Mouse (Mus musculus): ENCODE results near the gene Arpc4. TPM values are rescaled to one million over a fixed set of nuclear protein-coding genes. Genes with fewer than 3 reads are reported as not detected.

Gene Arpc4
- total and polyA plus RNA-seq, 3 experiments = 231 to 375 TPM; not detected in 1

GRCm38 (mm10) chr6:113393951-113394350 lies 16.0 kb downstream of the Arpc4 start:
- H3K9me3 ChIP-seq (replicated peaks; ENCODE audit: insufficient read depth, low read length) = no peaks in the 10 kb centered on the region
- H3K27ac ChIP-seq (ENCODE audit: control insufficient read depth, low read depth, low read length) = no peak overlapping the region
- TF ChIP-seq CTCF (IDR thresholded peaks at IDR 0.05 in 2 of 3, conservative IDR thresholded peaks at IDR 0.05 in 1 of 3; ENCODE audit: control insufficient read depth in 1 of 3, insufficient read depth in 1 of 3, low read depth in 2 of 3, low read length in 3 of 3, poor library complexity in 1 of 3, severe bottlenecking in 1 of 3) (no peak), MYB (IDR thresholded peaks at IDR 0.05; ENCODE audit: low read depth, low read length) (no peak), POLR2AphosphoS5 (IDR thresholded peaks at IDR 0.05; ENCODE audit: borderline replicate concordance, low read depth, low read length) (no peak), TAL1 (IDR thresholded peaks at IDR 0.05; ENCODE audit: low read length) (no peak), ZC3H11A (IDR thresholded peaks at IDR 0.05; ENCODE audit: low read depth, low read length) (no peak), BHLHE40 (IDR thresholded peaks at IDR 0.05; ENCODE audit: borderline replicate concordance, low read depth, low read length) (no peak), ZKSCAN1 (IDR thresholded peaks at IDR 0.05; ENCODE audit: low read depth, low read length) (no peak), TCF12 (IDR thresholded peaks at IDR 0.05; ENCODE audit: low read depth, low read length) (no peak), POLR2A (IDR thresholded peaks at IDR 0.05; ENCODE audit: control insufficient read depth in 1 of 2, insufficient read depth in 1 of 2, low read depth in 1 of 2, low read length in 2 of 2, poor library complexity in 1 of 2) (no peak), TBP (IDR thresholded peaks at IDR 0.05; ENCODE audit: low read depth, low read length) (no peak), MYC (IDR thresholded peaks at IDR 0.05; ENCODE audit: low read depth, low read length) (no peak)
- H3K4me1 ChIP-seq (ENCODE audit: control insufficient read depth in 1 of 2, insufficient read depth in 2 of 2, low read length in 2 of 2) = no peaks in the 10 kb centered on the region
- no peak for DNase-seq (ENCODE audit: low read depth, low spot score)
- peaks cover 0 to 7% of the 10 kb centered on the region in 2 experiments; a peak in 2 of 4 replicates for H3K36me3 ChIP-seq (ENCODE audit: control insufficient read depth in 1 of 2, insufficient read depth in 2 of 2, low read length in 2 of 2)
- no peak overlapping the region for H3K9ac ChIP-seq (ENCODE audit: control insufficient read depth, low read depth, low read length, poor library complexity, severe bottlenecking)
- no peaks in the 10 kb centered on the region for H3K79me2 ChIP-seq (ENCODE audit: control insufficient read depth, insufficient read depth, low read length, poor library complexity)
- H3K27me3 ChIP-seq (ENCODE audit: control insufficient read depth in 1 of 2, insufficient read depth in 2 of 2, low read length in 2 of 2) = no peaks in the 10 kb centered on the region
- H3K4me3 ChIP-seq (ENCODE audit: control insufficient read depth in 1 of 2, insufficient read depth in 1 of 2, low read depth in 2 of 2, low read length in 2 of 2) = no peak overlapping the region

- H3K4me3 ChIP-seq (ENCODE audit: control insufficient read depth in 1 of 2, insufficient read depth in 1 of 2, low read depth in 2 of 2, low read length in 2 of 2) = no peak overlapping the region
- H3K9me3 ChIP-seq (replicated peaks; ENCODE audit: insufficient read depth, low read length) = no peaks in the 10 kb centered on the region
- H3K4me1 ChIP-seq (ENCODE audit: control insufficient read depth in 1 of 2, insufficient read depth in 2 of 2, low read length in 2 of 2) = no peaks in the 10 kb centered on the region
- no peak overlapping the region for H3K9ac ChIP-seq (ENCODE audit: control insufficient read depth, low read depth, low read length, poor library complexity, severe bottlenecking)
- H3K27me3 ChIP-seq (ENCODE audit: control insufficient read depth in 1 of 2, insufficient read depth in 2 of 2, low read length in 2 of 2) = no peaks in the 10 kb centered on the region
- no peak for DNase-seq (ENCODE audit: low read depth, low spot score)
- no peak overlapping the region for H3K27ac ChIP-seq (ENCODE audit: control insufficient read depth, low read depth, low read length)
- TF ChIP-seq SMC3 (IDR thresholded peaks at IDR 0.05; ENCODE audit: low read depth, low read length) (no peak), JUND (IDR thresholded peaks at IDR 0.05; ENCODE audit: low read depth, low read length) (no peak), ZC3H11A (IDR thresholded peaks at IDR 0.05; ENCODE audit: low read depth, low read length) (no peak)
- H3K36me3 ChIP-seq (ENCODE audit: control insufficient read depth in 1 of 2, insufficient read depth in 2 of 2, low read length in 2 of 2) = peaks cover 0 to 5% of the 10 kb centered on the region in 2 experiments; a peak in 2 of 4 replicates
- H3K79me2 ChIP-seq (ENCODE audit: control insufficient read depth, insufficient read depth, low read length, poor library complexity) = no peaks in the 10 kb centered on the region
Measured at GRCm38 (mm10) chr6:113394811-113395210, 16.9 kb downstream of the Arpc4 start.

GRCm38 (mm10) chr6:113395501-113395900 lies 17.6 kb downstream of the Arpc4 start:
- Histone ChIP-seq H3K27ac (ENCODE audit: control insufficient read depth, low read depth, low read length) (no peak overlapping the region), H3K79me2 (ENCODE audit: control insufficient read depth, insufficient read depth, low read length, poor library complexity) (no peaks in the 10 kb centered on the region), H3K9ac (ENCODE audit: control insufficient read depth, low read depth, low read length, poor library complexity, severe bottlenecking) (no peak overlapping the region), H3K4me3 (ENCODE audit: control insufficient read depth in 1 of 2, insufficient read depth in 1 of 2, low read depth in 2 of 2, low read length in 2 of 2) (no peak overlapping the region), H3K36me3 (ENCODE audit: control insufficient read depth in 1 of 2, insufficient read depth in 2 of 2, low read length in 2 of 2) (peaks cover 0 to under 1% of the 10 kb centered on the region in 2 experiments; a peak in 1 of 4 replicates), H3K4me1 (ENCODE audit: control insufficient read depth in 1 of 2, insufficient read depth in 2 of 2, low read length in 2 of 2) (no peaks in the 10 kb centered on the region), H3K9me3 (replicated peaks; ENCODE audit: insufficient read depth, low read length) (no peaks in the 10 kb centered on the region), H3K27me3 (ENCODE audit: control insufficient read depth in 1 of 2, insufficient read depth in 2 of 2, low read length in 2 of 2) (no peaks in the 10 kb centered on the region)
- TF ChIP-seq RAD21 (IDR thresholded peaks at IDR 0.05; ENCODE audit: low read depth, low read length) = peak; percentile 48
- TF ChIP-seq SMC3 (IDR thresholded peaks at IDR 0.05; ENCODE audit: low read depth, low read length) = peak; percentile 52
- TF ChIP-seq CTCF (IDR thresholded peaks at IDR 0.05 in 2 of 3, conservative IDR thresholded peaks at IDR 0.05 in 1 of 3; ENCODE audit: control insufficient read depth in 1 of 3, insufficient read depth in 1 of 3, low read depth in 2 of 3, low read length in 3 of 3, poor library complexity in 1 of 3, severe bottlenecking in 1 of 3) = peak; percentile 22 to 47 (median 37); a peak in 5 of 6 replicates
- no peak for TF ChIP-seq ZMIZ1 (IDR thresholded peaks at IDR 0.05; ENCODE audit: low read depth, low read length)
- TF ChIP-seq JUND (IDR thresholded peaks at IDR 0.05; ENCODE audit: low read depth, low read length) = no peak
- DNase-seq (ENCODE audit: low read depth, low spot score) = peak; percentile 37

All from MEL (cell line).